Comparison of ENCODE assay signal across 28 mouse cellular contexts in genomic region chr7:47030517-47031193, GRCm38 (mm10). TPM values are rescaled to one million over a fixed set of nuclear protein-coding genes. Genes with fewer than 3 reads are reported as not detected.
DNase-seq lines count a peak whose midpoint lies in the region; ATAC-seq lines count a peak whose summit lies in the region.
"Had no signal": no experiment of that assay in that cellular context is flagged by ENCODE, and none has a peak within 500 bp of the region (broad histone marks: within the 10 kb centered on the region; RNA-seq: fewer than 3 reads in every experiment).

No protein-coding gene starts in this region.

- H3K27ac ChIP-seq in forebrain, embryonic 15.5 days (replicated peaks), result no peak overlapping the region
- no peak overlapping the region; the same call in 1 of the 2 replicates for H3K27ac ChIP-seq in forebrain, embryonic 13.5 days
- H3K27ac ChIP-seq in lung, embryonic 16.5 days (ENCODE audit: low read length), result no peak overlapping the region
- H3K27ac ChIP-seq: embryonic facial prominence, embryonic 12.5 days; kidney, postnatal 0 days; layer of hippocampus, adult 2 months; left cerebral cortex, adult 2 months; limb, embryonic 10.5 days; midbrain, embryonic 10.5 days; neural tube, embryonic 12.5 days had no signal

- no peaks in the 10 kb centered on the region for H3K9me3 ChIP-seq in forebrain, embryonic 15.5 days
- H3K9me3 ChIP-seq in forebrain, embryonic 13.5 days (replicated peaks), result no peaks in the 10 kb centered on the region
- no peaks in the 10 kb centered on the region for H3K9me3 ChIP-seq in lung, embryonic 16.5 days (ENCODE audit: control insufficient read depth, low read length)
- H3K9me3 ChIP-seq: embryonic facial prominence, embryonic 12.5 days; G1E; limb, embryonic 10.5 days; midbrain, embryonic 10.5 days; neural tube, embryonic 12.5 days had no signal

- no peak overlapping the region for H3K9ac ChIP-seq in forebrain, embryonic 15.5 days (replicated peaks)
- no peak overlapping the region for H3K9ac ChIP-seq in forebrain, embryonic 13.5 days
- H3K9ac ChIP-seq in lung, embryonic 16.5 days (ENCODE audit: low read length), result no peak overlapping the region
- H3K9ac ChIP-seq: embryonic facial prominence, embryonic 12.5 days; neural tube, embryonic 12.5 days had no signal

- H3K4me2 ChIP-seq in forebrain, embryonic 15.5 days (replicated peaks), result no peak overlapping the region
- H3K4me2 ChIP-seq in forebrain, embryonic 13.5 days, result no peak overlapping the region
- no peak overlapping the region for H3K4me2 ChIP-seq in lung, embryonic 16.5 days (ENCODE audit: low read depth, low read length)
- H3K4me2 ChIP-seq: embryonic facial prominence, embryonic 12.5 days; liver, embryonic 11.5 days; neural tube, embryonic 12.5 days had no signal

- 47% methylated on average over 9 of the region's 9 CpGs for WGBS in forebrain, embryonic 15.5 days
- 65% methylated on average over 9 of the region's 9 CpGs for WGBS in forebrain, embryonic 13.5 days
- WGBS in lung, embryonic 16.5 days, result 61% methylated on average over 9 of the region's 9 CpGs

- H3K4me1 ChIP-seq in forebrain, embryonic 15.5 days, result peaks cover 6% of the 10 kb centered on the region
- peaks cover 9% of the 10 kb centered on the region; the same call in 1 of the 2 replicates for H3K4me1 ChIP-seq in forebrain, embryonic 13.5 days
- H3K4me1 ChIP-seq in lung, embryonic 16.5 days (replicated peaks; ENCODE audit: control insufficient read depth, insufficient read depth, low read length), result peaks cover 3% of the 10 kb centered on the region; the same call in 1 of the 2 replicates
- H3K4me1 ChIP-seq: embryonic facial prominence, embryonic 12.5 days; limb, embryonic 10.5 days; midbrain, embryonic 10.5 days; neural tube, embryonic 12.5 days had no signal

- no peaks in the 10 kb centered on the region for H3K36me3 ChIP-seq in forebrain, embryonic 15.5 days
- no peaks in the 10 kb centered on the region for H3K36me3 ChIP-seq in forebrain, embryonic 13.5 days (ENCODE audit: poor library complexity, severe bottlenecking)
- no peaks in the 10 kb centered on the region for H3K36me3 ChIP-seq in lung, embryonic 16.5 days (ENCODE audit: control insufficient read depth, insufficient read depth, low read length)
- H3K36me3 ChIP-seq: embryonic facial prominence, embryonic 12.5 days; G1E; limb, embryonic 10.5 days; midbrain, embryonic 10.5 days; neural tube, embryonic 12.5 days had no signal

- no peak for DNase-seq in lung, adult 18-20 months
- DNase-seq in right cerebral cortex, postnatal 10 days (ENCODE audit: low spot score in 2 of 2), result no peak
- no peak for DNase-seq in thymus, postnatal 0 days (ENCODE audit: low spot score)
- DNase-seq in gastrocnemius, adult 8-10 months (ENCODE audit: low spot score in 2 of 2), result no peak
- DNase-seq: adrenal gland, adult 8-10 months; cerebellum, adult 18-20 months; gastrocnemius, postnatal 10 days; lung, postnatal 4 days; right cerebral cortex, postnatal 25 days; thymus, postnatal 25 days had no signal

- peak; percentile 63; the same call in 1 of the 2 replicates for ATAC-seq in forebrain, embryonic 15.5 days (replicated peaks)
- no peak for ATAC-seq in forebrain, embryonic 13.5 days
- peak; percentile 52; the same call in 1 of the 2 replicates for ATAC-seq in lung, embryonic 16.5 days (ENCODE audit: low read depth)
- ATAC-seq in common myeloid progenitor, adult 5-6 weeks (replicated peaks; ENCODE audit: low read depth, poor library complexity, severe bottlenecking), result peak; percentile 36; the same call in 1 of the 2 replicates
- ATAC-seq: intestine, embryonic 16.5 days had no signal

- no peaks in the 10 kb centered on the region for H3K27me3 ChIP-seq in forebrain, embryonic 15.5 days
- H3K27me3 ChIP-seq in forebrain, embryonic 13.5 days, result no peaks in the 10 kb centered on the region
- no peaks in the 10 kb centered on the region for H3K27me3 ChIP-seq in lung, embryonic 16.5 days (ENCODE audit: control insufficient read depth, insufficient read depth, low read depth, low read length)
- H3K27me3 ChIP-seq: embryonic facial prominence, embryonic 12.5 days; neural tube, embryonic 12.5 days had no signal

- no peak overlapping the region for H3K4me3 ChIP-seq in forebrain, embryonic 15.5 days
- no peak overlapping the region for H3K4me3 ChIP-seq in forebrain, embryonic 13.5 days
- H3K4me3 ChIP-seq in lung, embryonic 16.5 days (ENCODE audit: low read length), result no peak overlapping the region
- H3K4me3 ChIP-seq: embryonic facial prominence, embryonic 12.5 days; layer of hippocampus, adult 2 months; left cerebral cortex, adult 2 months; limb, embryonic 10.5 days; midbrain, embryonic 10.5 days; neural tube, embryonic 12.5 days had no signal

RNA-seq across cellular contexts. Expression of gene Tmem86a, which starts 19.7 kb away (rescaled TPM):
- 25.4 and 25.7 TPM in 2 replicates for polyA plus RNA-seq in forebrain, embryonic 15.5 days (2015; fragmentation: Nextera tagmentation; extraction: Ambion mirVana)
- 19.0 and 20.0 TPM in 2 replicates for polyA plus RNA-seq in forebrain, embryonic 13.5 days (2015; fragmentation: Nextera tagmentation; extraction: Ambion mirVana)
- 40.4 and 41.7 TPM in 2 replicates for polyA plus RNA-seq in lung, embryonic 16.5 days (2015; fragmentation: Nextera tagmentation; extraction: Ambion mirVana)
- total RNA-seq in common myeloid progenitor, adult 5-6 weeks (2017), result 0.63 and 2.5 TPM in 2 replicates
- polyA plus RNA-seq in thymus, postnatal 0 days (2015; fragmentation: Nextera tagmentation; extraction: Ambion mirVana), result 20.5 and 21.3 TPM in 2 replicates
- total RNA-seq in gastrocnemius, adult 8-10 months (2022), result 1 to 10 TPM; 4.1 to 7.5 (median 5.0) TPM

RNA-seq across cellular contexts. Expression of gene Spty2d1, which starts 22.4 kb away (rescaled TPM):
- polyA plus RNA-seq in forebrain, embryonic 15.5 days (2015; fragmentation: Nextera tagmentation; extraction: Ambion mirVana), result 11.5 and 12.2 TPM in 2 replicates
- polyA plus RNA-seq in forebrain, embryonic 13.5 days (2015; fragmentation: Nextera tagmentation; extraction: Ambion mirVana), result 12.0 and 12.4 TPM in 2 replicates
- polyA plus RNA-seq in lung, embryonic 16.5 days (2015; fragmentation: Nextera tagmentation; extraction: Ambion mirVana), result 23.9 and 24.0 TPM in 2 replicates
- 33.4 and 38.7 TPM in 2 replicates for total RNA-seq in common myeloid progenitor, adult 5-6 weeks (2017)
- polyA plus RNA-seq in thymus, postnatal 0 days (2015; fragmentation: Nextera tagmentation; extraction: Ambion mirVana), result 14.7 and 15.1 TPM in 2 replicates
- total RNA-seq in gastrocnemius, adult 8-10 months (2022), result 1 to 10 TPM; 3.6 to 4.8 (median 4.3) TPM

RNA-seq across cellular contexts. Expression of gene Gm9999, which starts 47.3 kb away (rescaled TPM):
- polyA plus RNA-seq in forebrain, embryonic 15.5 days (2015; fragmentation: Nextera tagmentation; extraction: Ambion mirVana), result not detected in 2 replicates
- not detected in 2 replicates for polyA plus RNA-seq in forebrain, embryonic 13.5 days (2015; fragmentation: Nextera tagmentation; extraction: Ambion mirVana)
- polyA plus RNA-seq in lung, embryonic 16.5 days (2015; fragmentation: Nextera tagmentation; extraction: Ambion mirVana), result not detected in 2 replicates
- total RNA-seq in common myeloid progenitor, adult 5-6 weeks (2017), result not detected in 2 replicates
- polyA plus RNA-seq in thymus, postnatal 0 days (2015; fragmentation: Nextera tagmentation; extraction: Ambion mirVana), result not detected in 2 replicates
- total RNA-seq in gastrocnemius, adult 8-10 months (2022), result not detected
- total RNA-seq: adrenal gland, adult 8-10 months; gastrocnemius, postnatal 10 days; heart, adult 8-10 months; layer of hippocampus, adult 2 months; left cerebral cortex, adult 2 months had no signal
- polyA plus RNA-seq: C2C12; embryonic facial prominence, embryonic 12.5 days; G1E; heart, embryonic 16.5 days; hindbrain, embryonic 11.5 days; intestine, embryonic 16.5 days; kidney, postnatal 0 days; limb, embryonic 10.5 days; liver, embryonic 11.5 days; midbrain, embryonic 10.5 days; neural tube, embryonic 12.5 days had no signal
